Mouse (Mus musculus): ENCODE data around the gene Pex11a.

GRCm38 (mm10) chr7:79762106-79762505 is 19.2 kb upstream of the Pex11a start:
- TF ChIP-seq CTCF (IDR thresholded peaks at IDR 0.05), result no peak
- TF ChIP-seq EP300 (IDR thresholded peaks at IDR 0.05; ENCODE audit: insufficient read depth, low read depth, low read length), result no peak
- TF ChIP-seq POLR2A (IDR thresholded peaks at IDR 0.05; ENCODE audit: insufficient read depth, low read depth, low read length), result no peak

Measured in heart, adult 2 months (tissue).